Mouse (Mus musculus) mouse trophoblast stem cell (cell line): Measurements from ENCODE around the gene D430019H16Rik.

Experiments
- in situ Hi-C, 2 experiments: fragments of 300-500 bp; cut with MseI, MboI; formaldehyde crosslinking; loops; 2 replicates in 1 of 2; 3 replicates in 1 of 2; pipeline ENCODE4 v1.15.1; 2025

D430019H16Rik gene

DNA sequence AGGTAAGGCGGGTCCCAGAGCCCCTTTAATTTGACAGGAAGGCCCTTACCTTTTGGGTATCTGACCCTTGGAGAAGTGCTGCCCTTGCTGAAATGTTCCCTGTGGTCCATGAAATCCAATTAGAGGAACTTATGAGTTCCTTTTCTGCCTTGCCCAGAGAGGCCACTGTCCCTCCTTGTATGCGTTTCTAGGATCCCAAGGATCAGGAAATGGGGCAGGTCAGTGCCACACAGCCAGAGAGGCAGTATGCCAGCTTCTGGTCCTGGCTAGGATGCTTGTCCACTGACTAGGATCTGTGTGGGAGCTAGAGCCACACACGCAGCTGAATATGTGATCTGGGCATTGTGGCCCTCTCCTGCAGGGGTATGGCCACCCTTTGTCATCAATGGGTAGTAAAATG, 36.6 kb downstream of the D430019H16Rik start:
- in situ Hi-C loops = loop anchor here in 1 of 2 experiments (5.0 kb wide), 1 partner anchor 102 kb away; no protein-coding TSS in a partner anchor

- in situ Hi-C loops = loop anchor here in 1 of 2 experiments (5.0 kb wide), 1 partner anchor 102 kb away; no protein-coding TSS in a partner anchor
Observed at GRCm38 (mm10) chr12:105490794-105491193, 37.1 kb downstream of the D430019H16Rik start.

GRCm38 (mm10) chr12:105494796-105495195, 41.1 kb downstream of the D430019H16Rik start:
- in situ Hi-C loops = loop anchor here (5.0 kb wide), 2 partner anchors 88 to 98 kb away; no protein-coding TSS in a partner anchor

DNA sequence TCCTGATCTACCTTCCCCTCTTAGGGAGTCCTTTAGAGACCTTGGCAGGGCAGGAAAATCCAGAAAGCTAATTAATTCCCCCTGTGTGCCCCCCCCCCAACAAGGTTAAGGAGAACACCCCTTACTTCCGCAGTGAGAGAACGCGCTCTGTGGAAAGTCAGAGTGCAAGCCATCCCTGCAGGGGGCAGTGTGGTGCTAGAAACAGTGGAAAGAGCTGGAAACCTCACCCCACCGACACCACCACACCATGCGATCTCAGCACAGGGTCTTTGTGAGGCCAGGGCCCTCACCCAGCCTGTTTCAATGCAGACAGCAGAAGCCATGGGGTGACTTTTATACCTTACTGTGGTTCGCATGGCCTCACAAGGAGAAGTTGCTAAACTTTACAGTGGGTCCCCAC, 44.2 kb downstream of the D430019H16Rik start:
- in situ Hi-C loops = loop anchor here in 1 of 2 experiments (5.0 kb wide), 1 partner anchor 84 kb away; no protein-coding TSS in a partner anchor

- in situ Hi-C loops = loop anchor here in 1 of 2 experiments (5.0 kb wide), 1 partner anchor 84 kb away; no protein-coding TSS in a partner anchor
Observed at GRCm38 (mm10) chr12:105498423-105498822, 44.8 kb downstream of the D430019H16Rik start.

GRCm38 (mm10) chr12:105498842-105499241, 45.2 kb downstream of the D430019H16Rik start:
- in situ Hi-C loops = loop anchor here in 1 of 2 experiments (5.0 kb wide), 1 partner anchor 83 kb away; no protein-coding TSS in a partner anchor

DNA sequence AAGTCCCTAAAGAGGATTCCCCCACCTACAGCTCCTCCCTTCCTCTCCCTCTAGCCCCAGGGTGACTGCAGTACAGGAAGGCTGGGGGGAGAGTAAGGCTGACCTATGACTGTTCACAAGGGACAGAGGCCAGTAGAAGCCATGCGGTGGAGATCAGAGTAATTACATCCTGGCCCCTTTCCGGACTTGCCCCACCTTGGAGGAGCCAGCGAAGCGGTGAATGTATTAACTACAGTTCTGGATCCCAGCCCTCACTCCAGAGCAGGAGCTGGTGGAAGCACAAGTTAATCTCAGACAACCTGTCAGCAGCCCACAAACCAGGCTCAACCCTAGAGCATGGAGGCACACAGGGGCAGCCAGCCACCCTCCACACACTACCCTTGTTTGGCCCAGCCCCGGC, 47.3 kb downstream of the D430019H16Rik start:
- in situ Hi-C loops = loop anchor here in 1 of 2 experiments (10.0 kb wide), 1 partner anchor 74 kb away; no protein-coding TSS in a partner anchor

DNA sequence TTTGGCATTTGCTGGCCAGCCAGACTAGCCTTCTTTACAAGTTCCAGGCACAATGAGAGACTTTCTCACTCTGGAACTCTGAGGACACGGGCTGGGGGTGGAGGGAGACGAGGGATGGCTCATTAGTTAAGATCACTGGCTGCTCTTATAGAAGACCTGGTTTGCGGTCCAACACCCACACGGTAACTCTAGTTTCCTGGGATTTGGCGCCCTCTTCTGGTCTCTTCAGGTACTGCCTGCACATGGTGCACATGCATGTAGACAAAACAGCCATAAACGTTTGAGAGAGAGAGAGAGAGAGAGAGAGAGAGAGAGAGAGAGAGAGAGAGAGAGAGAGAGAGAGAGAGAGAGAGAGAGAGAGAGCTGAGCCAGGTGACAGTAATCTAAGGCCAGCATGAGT, 51.1 kb downstream of the D430019H16Rik start:
- in situ Hi-C loops = loop anchor here in 1 of 2 experiments (10.0 kb wide), 1 partner anchor 70 kb away; no protein-coding TSS in a partner anchor

DNA sequence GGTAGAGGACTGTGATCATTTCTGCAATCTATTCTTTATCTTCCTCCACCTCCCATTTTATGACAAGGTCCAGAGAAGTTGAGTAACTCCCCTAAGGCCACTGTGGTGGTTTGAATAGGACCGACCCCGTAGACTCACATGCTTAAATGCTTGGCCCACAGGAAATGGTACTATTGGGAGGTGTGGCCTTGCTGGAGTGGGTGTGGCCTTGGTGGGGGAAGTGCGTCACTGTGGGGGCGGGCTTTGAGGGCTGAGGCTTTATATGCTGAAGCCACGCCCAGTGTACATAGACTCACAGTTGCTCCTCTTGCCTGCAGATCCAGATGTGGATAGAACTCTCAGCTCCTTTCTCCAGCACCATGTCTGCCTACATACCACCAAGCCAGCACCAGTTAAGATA, 57.5 kb downstream of the D430019H16Rik start:
- in situ Hi-C loops = no loop called here

- in situ Hi-C loops = no loop called here
Observed at GRCm38 (mm10) chr12:105511671-105512502, 58.2 kb downstream of the D430019H16Rik start.

DNA sequence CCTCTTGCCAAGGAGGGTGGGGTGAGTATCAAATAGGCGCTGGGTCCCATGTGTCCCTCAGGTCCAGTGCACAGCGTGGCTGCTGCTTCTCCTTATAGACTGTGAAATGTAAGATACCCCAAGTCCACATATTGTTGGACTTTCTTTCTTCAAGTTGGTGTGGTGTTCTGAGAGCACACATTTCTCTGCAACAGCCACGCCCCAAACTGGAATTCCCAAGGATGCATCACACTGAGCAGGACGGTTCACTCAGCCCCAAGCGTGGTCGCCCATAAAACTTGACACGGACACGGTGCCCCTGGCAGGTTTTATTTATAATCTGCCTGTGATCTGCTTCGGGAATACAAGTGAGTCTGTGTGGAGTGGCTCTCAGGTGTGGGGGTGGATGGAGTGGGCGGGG, 60.5 kb downstream of the D430019H16Rik start:
- in situ Hi-C loops = no loop called here

DNA sequence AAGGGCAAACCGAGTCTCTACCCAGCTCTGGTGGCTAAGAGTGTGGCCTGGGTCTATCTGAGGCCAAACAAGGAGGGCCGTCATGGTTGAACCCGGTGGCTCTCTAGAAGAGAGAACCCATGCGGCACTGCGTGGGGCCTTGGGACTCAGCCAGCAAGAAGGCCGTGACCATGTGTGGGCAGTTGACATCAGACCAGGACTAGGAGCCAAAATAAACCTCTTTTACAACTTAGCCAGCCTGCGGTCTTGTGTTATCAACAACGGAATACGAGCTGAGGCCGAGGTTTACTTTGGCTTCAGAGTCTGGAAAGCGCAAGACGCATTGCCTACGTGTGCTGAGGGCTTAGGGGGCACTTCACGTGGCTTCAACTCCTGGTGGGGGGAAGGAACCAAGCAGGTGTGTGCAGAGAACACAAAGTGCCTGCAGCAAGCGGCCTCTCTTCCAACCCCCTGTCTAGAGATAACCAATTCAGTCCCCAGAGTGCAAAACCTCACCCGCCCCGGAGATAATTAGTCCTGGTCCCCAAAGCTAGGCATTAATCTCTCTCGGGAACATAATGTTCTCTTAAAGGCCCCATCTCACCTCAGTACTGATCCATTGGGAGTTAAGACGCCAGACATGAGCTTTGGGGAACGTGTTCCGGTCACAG, 63.5 kb downstream of the D430019H16Rik start:
- in situ Hi-C loops = no loop called here

DNA sequence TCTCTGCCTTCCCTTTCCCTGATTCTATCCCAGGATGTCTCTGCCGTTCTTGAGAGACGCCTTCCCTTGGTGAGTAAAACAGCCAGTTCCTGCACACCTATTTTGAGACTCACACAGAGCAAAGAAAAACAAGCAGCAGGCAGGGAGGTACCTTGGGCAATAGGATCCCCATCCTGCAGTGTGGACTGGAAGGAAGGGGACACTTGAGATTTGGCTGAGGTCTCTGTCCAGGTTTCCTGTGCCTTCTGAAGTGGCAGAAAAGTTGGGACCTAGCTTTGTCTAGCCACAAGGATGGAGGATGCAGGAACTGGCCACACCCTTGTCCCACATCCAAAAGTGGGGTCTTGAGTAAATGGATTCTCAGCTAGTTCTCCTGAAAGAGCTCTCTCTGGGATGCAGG, 66.2 kb downstream of the D430019H16Rik start:
- in situ Hi-C loops = no loop called here

- in situ Hi-C loops = no loop called here
Observed at GRCm38 (mm10) chr12:105521170-105521762, 67.6 kb downstream of the D430019H16Rik start.

- in situ Hi-C loops = no loop called here
Observed at GRCm38 (mm10) chr12:105523737-105524136, 70.1 kb downstream of the D430019H16Rik start.

GRCm38 (mm10) chr12:105526186-105526585, 72.5 kb downstream of the D430019H16Rik start:
- in situ Hi-C loops = no loop called here

- in situ Hi-C loops = no loop called here
Observed at GRCm38 (mm10) chr12:105526829-105527228, 73.2 kb downstream of the D430019H16Rik start.

DNA sequence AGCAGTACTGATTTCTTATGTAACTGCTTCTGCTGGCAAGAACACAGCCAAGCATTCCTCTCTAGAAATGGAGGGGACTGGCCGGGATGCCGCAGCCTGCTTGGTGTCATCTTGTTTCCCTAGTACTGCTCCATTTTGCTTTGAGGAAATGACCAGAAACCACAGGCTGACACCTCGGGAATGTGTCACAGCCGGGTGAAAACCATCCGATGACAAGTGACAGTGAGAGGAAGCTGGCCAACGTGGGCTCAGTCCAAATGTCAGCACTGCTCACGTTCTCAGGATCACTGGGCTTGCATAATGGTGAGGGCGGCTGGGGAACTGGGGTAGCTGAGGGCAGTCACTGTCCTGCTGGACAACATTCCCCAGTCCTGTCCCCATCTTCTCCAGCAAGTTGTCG, 75.9 kb downstream of the D430019H16Rik start:
- in situ Hi-C loops = no loop called here

DNA sequence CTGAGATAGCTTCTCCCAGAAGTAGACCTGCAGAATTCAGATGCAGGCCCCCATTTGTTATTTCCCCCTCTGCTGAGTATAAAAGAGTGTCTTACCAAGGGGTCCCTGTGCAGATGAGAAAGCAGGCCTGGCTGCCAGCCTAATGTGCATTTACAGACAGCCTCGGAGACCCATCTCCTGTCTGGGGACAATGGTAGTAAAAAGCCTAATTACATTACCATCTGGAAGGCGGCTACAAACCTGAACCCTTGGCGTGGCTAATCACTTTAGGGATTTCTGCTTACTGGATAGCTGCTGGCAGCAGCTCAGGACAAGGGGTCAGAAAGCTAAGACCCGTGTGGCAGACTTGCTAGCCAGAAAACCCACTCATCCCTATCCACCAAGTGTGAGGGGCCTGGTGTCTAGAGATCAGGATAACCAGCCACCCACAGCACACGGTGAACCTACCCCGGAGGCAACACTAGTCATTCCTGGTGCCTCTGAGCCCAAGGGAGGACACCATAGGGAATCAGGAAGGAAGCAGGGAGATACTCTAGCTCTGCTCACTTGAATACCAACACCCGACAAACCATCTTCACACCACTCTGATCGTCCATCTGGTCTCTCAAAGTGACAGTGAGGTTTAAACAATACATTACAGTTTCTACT, 78.2 kb downstream of the D430019H16Rik start:
- in situ Hi-C loops = no loop called here

DNA sequence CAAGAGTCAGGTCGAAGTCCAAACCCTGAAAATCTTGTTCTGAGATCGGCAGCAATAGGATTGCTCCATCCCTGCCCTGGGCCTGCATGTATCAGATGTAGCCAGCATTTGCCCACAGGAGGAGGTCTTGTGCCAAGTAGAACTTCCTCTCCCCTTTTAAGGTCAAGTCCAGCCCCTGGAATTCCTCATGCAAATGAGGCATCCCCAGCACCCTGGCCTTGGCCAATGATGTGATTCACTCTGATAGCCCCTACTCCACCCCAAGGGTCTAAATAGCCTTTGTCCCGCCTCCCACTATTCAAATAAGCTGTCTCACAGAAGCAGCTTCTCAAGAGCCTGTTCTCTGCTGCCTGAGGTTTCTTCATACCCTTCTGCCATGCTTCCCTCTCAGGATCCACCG, 81.2 kb downstream of the D430019H16Rik start:
- in situ Hi-C loops = no loop called here
